Comparison of ENCODE assay signal across 8 mouse cellular contexts in the genomic region with DNA sequence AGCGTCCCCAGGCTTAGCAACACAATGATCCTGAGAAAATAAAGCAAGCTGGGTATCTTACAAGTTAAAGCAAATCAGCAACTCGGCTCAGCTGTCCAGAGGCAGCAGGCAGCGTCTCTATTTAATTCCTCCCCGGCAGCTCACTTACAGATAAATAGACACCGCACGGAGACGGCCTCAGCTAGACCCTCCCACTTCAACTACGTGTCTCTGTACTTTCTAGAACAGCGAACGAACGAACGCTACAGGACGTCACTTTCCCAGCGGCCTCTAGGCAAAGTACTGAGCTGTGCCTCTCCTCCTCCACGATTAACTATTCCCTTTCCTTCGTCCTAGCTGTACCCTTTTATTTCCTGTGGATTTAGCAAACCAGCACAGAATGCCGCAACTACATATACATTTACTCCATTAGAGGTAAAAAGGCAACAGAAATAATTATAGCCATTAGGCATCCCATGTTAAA. TPM values are rescaled to one million over a fixed set of nuclear protein-coding genes. Genes with fewer than 3 reads are reported as not detected.
DNase-seq lines count a peak whose midpoint lies in the region; ATAC-seq and TF ChIP-seq lines count a peak whose summit lies in the region.

No protein-coding gene starts in this region.

- ATAC-seq in heart, embryonic 11.5 days (replicated peaks; ENCODE audit: insufficient number of reproducible peaks, low FRiP score, low TSS enrichment), result peak; percentile 91
- ATAC-seq in kidney, embryonic 16.5 days (ENCODE audit: low FRiP score, low TSS enrichment), result peak; percentile 97

- H3K27ac ChIP-seq in bone marrow macrophage, adult 2 months (ENCODE audit: insufficient read depth, low read depth, low read length), result peak overlapping the region; percentile 36
- peak overlapping the region; percentile 82 for H3K27ac ChIP-seq in embryonic fibroblast, embryonic 13.5 days (ENCODE audit: insufficient read depth, low read length)
- H3K27ac ChIP-seq in heart, embryonic 11.5 days (ENCODE audit: low read depth, low read length), result peak overlapping the region; percentile 92
- H3K27ac ChIP-seq in kidney, embryonic 16.5 days (ENCODE audit: low read length), result peak overlapping the region; percentile 93
- H3K27ac ChIP-seq in liver, adult 2 months (replicated peaks; ENCODE audit: insufficient read depth, low read depth, low read length), result peak overlapping the region; percentile 47

- peak overlapping the region; percentile 54 for H3K4me2 ChIP-seq in heart, embryonic 11.5 days
- peak overlapping the region; percentile 67 for H3K4me2 ChIP-seq in kidney, embryonic 16.5 days (replicated peaks; ENCODE audit: low read depth, low read length)
- H3K4me2 ChIP-seq in myocyte (ENCODE audit: low read depth), result peak overlapping the region; percentile 79

- peaks cover 5% of the 10 kb centered on the region for H3K79me2 ChIP-seq in liver, adult 2 months (ENCODE audit: control insufficient read depth, insufficient read depth, low read length)
- H3K79me2 ChIP-seq in myocyte (ENCODE audit: control insufficient read depth, insufficient read depth), result peaks cover 48% of the 10 kb centered on the region

- H3K36me3 ChIP-seq in heart, embryonic 11.5 days (ENCODE audit: control insufficient read depth, insufficient read depth, low read length), result no peaks in the 10 kb centered on the region
- H3K36me3 ChIP-seq in kidney, embryonic 16.5 days (ENCODE audit: insufficient read depth, low read length), result no peaks in the 10 kb centered on the region
- no peaks in the 10 kb centered on the region for H3K36me3 ChIP-seq in liver, adult 2 months (ENCODE audit: control insufficient read depth, insufficient read depth, low read length)
- no peaks in the 10 kb centered on the region for H3K36me3 ChIP-seq in myocyte (ENCODE audit: control insufficient read depth, insufficient read depth)
- H3K36me3 ChIP-seq in splenic B cell, adult 2 months (ENCODE audit: control insufficient read depth, insufficient read depth, low read length, poor library complexity, severe bottlenecking), result no peaks in the 10 kb centered on the region

- H3K4me3 ChIP-seq in bone marrow macrophage, adult 2 months (ENCODE audit: insufficient read depth, low read length), result peak overlapping the region; percentile 64
- peak overlapping the region; percentile 76 for H3K4me3 ChIP-seq in embryonic fibroblast, embryonic 13.5 days (ENCODE audit: insufficient read depth, low read length)
- peak overlapping the region; percentile 51 for H3K4me3 ChIP-seq in heart, embryonic 11.5 days (ENCODE audit: low read depth, low read length)
- H3K4me3 ChIP-seq in kidney, embryonic 16.5 days (ENCODE audit: low read length), result peak overlapping the region; percentile 67
- H3K4me3 ChIP-seq in liver, adult 2 months (ENCODE audit: insufficient read depth, low read depth, low read length), result peak overlapping the region; percentile 70
- H3K4me3 ChIP-seq in myocyte, result peak overlapping the region; percentile 62

- peak overlapping the region; percentile 85 for H3K9ac ChIP-seq in heart, embryonic 11.5 days (ENCODE audit: low read depth, low read length)
- H3K9ac ChIP-seq in kidney, embryonic 16.5 days (replicated peaks; ENCODE audit: low read length), result peak overlapping the region; percentile 71
- H3K9ac ChIP-seq in liver, adult 2 months (ENCODE audit: low read depth, low read length), result peak overlapping the region; percentile 45; the same call in 1 of the 2 replicates

- no peak overlapping the region for H3ac ChIP-seq in myocyte (ENCODE audit: control insufficient read depth, insufficient read length)

- DNase-seq in A20 (ENCODE audit: low read depth, low spot score), result peak; percentile 87
- peak; percentile 97 for DNase-seq in liver, adult 2 months (ENCODE audit: extremely low read depth, low read depth, low spot score)
- DNase-seq in splenic B cell, adult 2 months (ENCODE audit: low read depth, low spot score), result peak; percentile 92

- H3K4me1 ChIP-seq in bone marrow macrophage, adult 2 months (ENCODE audit: control insufficient read depth, insufficient read depth, low read length), result peaks cover 12% of the 10 kb centered on the region
- peaks cover 2% of the 10 kb centered on the region; the same call in 1 of the 2 replicates for H3K4me1 ChIP-seq in embryonic fibroblast, embryonic 13.5 days (ENCODE audit: control insufficient read depth, insufficient read depth, low read length)
- peaks cover 17% of the 10 kb centered on the region for H3K4me1 ChIP-seq in heart, embryonic 11.5 days (ENCODE audit: control insufficient read depth, insufficient read depth, low read length)
- peaks cover 16% of the 10 kb centered on the region for H3K4me1 ChIP-seq in kidney, embryonic 16.5 days (ENCODE audit: insufficient read depth, low read length)
- H3K4me1 ChIP-seq in liver, adult 2 months (ENCODE audit: control insufficient read depth, insufficient read depth, low read length), result peaks cover 11% of the 10 kb centered on the region

- no peak for TF ChIP-seq CTCF in bone marrow macrophage, adult 2 months (IDR thresholded peaks at IDR 0.05; ENCODE audit: low read depth, low read length)
- no peak for TF ChIP-seq CTCF in embryonic fibroblast, embryonic 13.5 days (IDR thresholded peaks at IDR 0.05; ENCODE audit: borderline replicate concordance, insufficient read depth, low read length)
- no peak for TF ChIP-seq CTCF in liver, adult 2 months (IDR thresholded peaks at IDR 0.05; ENCODE audit: low read depth, low read length)

- H3K27me3 ChIP-seq in heart, embryonic 11.5 days (ENCODE audit: control insufficient read depth, insufficient read depth, low read length), result no peaks in the 10 kb centered on the region
- no peaks in the 10 kb centered on the region for H3K27me3 ChIP-seq in kidney, embryonic 16.5 days (ENCODE audit: insufficient read depth, low read length)
- H3K27me3 ChIP-seq in liver, adult 2 months (ENCODE audit: control insufficient read depth, insufficient read depth, low read length), result no peaks in the 10 kb centered on the region
- H3K27me3 ChIP-seq in myocyte (ENCODE audit: control insufficient read depth, insufficient read depth, insufficient read length), result no peaks in the 10 kb centered on the region
- H3K27me3 ChIP-seq in splenic B cell, adult 2 months (ENCODE audit: control insufficient read depth, insufficient read depth, low read length, poor library complexity, severe bottlenecking), result no peaks in the 10 kb centered on the region

- 1% methylated on average over 17 of the region's 17 CpGs for WGBS in heart, embryonic 11.5 days (ENCODE audit: insufficient replicate concordance)
- under 1% methylated on average over 17 of the region's 17 CpGs for WGBS in kidney, embryonic 16.5 days
- under 1% methylated on average over 17 of the region's 17 CpGs for WGBS in liver, adult 2 months

- no peaks in the 10 kb centered on the region for H3K9me3 ChIP-seq in heart, embryonic 11.5 days (replicated peaks; ENCODE audit: control insufficient read depth, low read length)
- no peaks in the 10 kb centered on the region for H3K9me3 ChIP-seq in kidney, embryonic 16.5 days (ENCODE audit: low read length)

- TF ChIP-seq POLR2A in bone marrow macrophage, adult 2 months (IDR thresholded peaks at IDR 0.05; ENCODE audit: borderline replicate concordance, low read depth, low read length), result peak; percentile 58; the same call in 1 of the 2 replicates
- peak; percentile 99 for TF ChIP-seq POLR2A in embryonic fibroblast, embryonic 13.5 days (IDR thresholded peaks at IDR 0.05; ENCODE audit: low read depth, low read length)
- peak; percentile 92 for TF ChIP-seq POLR2A in liver, adult 2 months (IDR thresholded peaks at IDR 0.05; ENCODE audit: extremely low read depth, insufficient read depth, low read length)
- peak; percentile 82 for TF ChIP-seq POLR2A in myocyte (IDR thresholded peaks at IDR 0.05; ENCODE audit: insufficient read length, low read depth)

TF ChIP-seq in myocyte, 11 proteins besides CTCF, POLR2A, EP300 and RAD21:
- TF ChIP-seq POLR2AphosphoS2 (IDR thresholded peaks at IDR 0.05; ENCODE audit: insufficient read length, low read depth) (peak; percentile 94), TCF12 (IDR thresholded peaks at IDR 0.05; ENCODE audit: insufficient read depth, poor library complexity, severe bottlenecking) (no peak)

RNA-seq across cellular contexts. Expression of a gene that starts 16.4 kb away (rescaled TPM):
- polyA plus RNA-seq in bone marrow macrophage, adult 2 months (2012; ENCODE audit: insufficient read depth, insufficient read length, missing spikeins), result 20.5 and 26.0 TPM in 2 replicates
- polyA plus RNA-seq in embryonic fibroblast, embryonic 13.5 days (2011; ENCODE audit: insufficient read length, low read depth, missing spikeins), result 94.2 and 127 TPM in 2 replicates
- 46.2 and 49.0 TPM in 2 replicates for polyA plus RNA-seq in heart, embryonic 11.5 days (2014; fragmentation: Nextera tagmentation; extraction: Ambion mirVana)
- 34.1 and 34.2 TPM in 2 replicates for polyA plus RNA-seq in kidney, embryonic 16.5 days (2015; fragmentation: Nextera tagmentation; extraction: Ambion mirVana)
- total RNA-seq in liver, adult 2 months (2014; rRNA removed), result 22.4 and 23.0 TPM in 2 replicates
- 5.3 and 6.3 TPM in 2 replicates for polyA plus RNA-seq in liver, adult 2 months (2012; rRNA removed)
- 8.1 TPM for polyA plus RNA-seq in myocyte (2012; fragmentation: generic; extraction: Trizol)

RNA-seq across cellular contexts. Expression of a gene that starts 16.6 kb away (rescaled TPM):
- 49.4 and 50.8 TPM in 2 replicates for polyA plus RNA-seq in bone marrow macrophage, adult 2 months (2012; ENCODE audit: insufficient read depth, insufficient read length, missing spikeins)
- 138 and 142 TPM in 2 replicates for polyA plus RNA-seq in embryonic fibroblast, embryonic 13.5 days (2011; ENCODE audit: insufficient read length, low read depth, missing spikeins)
- 158 TPM in 2 replicates for polyA plus RNA-seq in heart, embryonic 11.5 days (2014; fragmentation: Nextera tagmentation; extraction: Ambion mirVana)
- 258 and 286 TPM in 2 replicates for polyA plus RNA-seq in kidney, embryonic 16.5 days (2015; fragmentation: Nextera tagmentation; extraction: Ambion mirVana)
- total RNA-seq in liver, adult 2 months (2014; rRNA removed), result 61.9 and 71.5 TPM in 2 replicates
- polyA plus RNA-seq in liver, adult 2 months (2012; rRNA removed), result 17.5 and 28.1 TPM in 2 replicates
- polyA plus RNA-seq in myocyte (2012; fragmentation: generic; extraction: Trizol), result 27.9 TPM

RNA-seq across cellular contexts. Expression of a gene that starts 27.6 kb away (rescaled TPM):
- polyA plus RNA-seq in bone marrow macrophage, adult 2 months (2012; ENCODE audit: insufficient read depth, insufficient read length, missing spikeins), result 1.2 TPM in 1 of 2 replicates, not detected in the other
- 1.9 and 3.9 TPM in 2 replicates for polyA plus RNA-seq in embryonic fibroblast, embryonic 13.5 days (2011; ENCODE audit: insufficient read length, low read depth, missing spikeins)
- polyA plus RNA-seq in heart, embryonic 11.5 days (2014; fragmentation: Nextera tagmentation; extraction: Ambion mirVana), result 3.8 and 4.4 TPM in 2 replicates
- 43.7 and 45.7 TPM in 2 replicates for polyA plus RNA-seq in kidney, embryonic 16.5 days (2015; fragmentation: Nextera tagmentation; extraction: Ambion mirVana)
- 0.34 and 0.46 TPM in 2 replicates for total RNA-seq in liver, adult 2 months (2014; rRNA removed)
- polyA plus RNA-seq in liver, adult 2 months (2012; rRNA removed), result 0.05 and 0.22 TPM in 2 replicates
- polyA plus RNA-seq in myocyte (2012; fragmentation: generic; extraction: Trizol), result 0.16 TPM

Comparison
In these comparisons a context has a peak if more than half of its experiments do, and no peak if none do; other contexts are left out.
1. Peak in every context shown above with its lines: DNase-seq, ATAC-seq, H3K4me3 ChIP-seq and H3K27ac ChIP-seq.
2. H3K27ac ChIP-seq: peak in every context shown above with its lines; median percentile 93 in kidney, embryonic 16.5 days; 92 in heart, embryonic 11.5 days; 82 in embryonic fibroblast, embryonic 13.5 days; 47 in liver, adult 2 months; 36 in bone marrow macrophage, adult 2 months.